Mouse (Mus musculus): Measurements from ENCODE around the gene Rpl18. TPM values are rescaled to one million over a fixed set of nuclear protein-coding genes. Genes with fewer than 3 reads are reported as not detected.

Gene Rpl18
- polyA plus RNA-seq, 1 experiment from 2014 or later: 1,062 TPM

DNA sequence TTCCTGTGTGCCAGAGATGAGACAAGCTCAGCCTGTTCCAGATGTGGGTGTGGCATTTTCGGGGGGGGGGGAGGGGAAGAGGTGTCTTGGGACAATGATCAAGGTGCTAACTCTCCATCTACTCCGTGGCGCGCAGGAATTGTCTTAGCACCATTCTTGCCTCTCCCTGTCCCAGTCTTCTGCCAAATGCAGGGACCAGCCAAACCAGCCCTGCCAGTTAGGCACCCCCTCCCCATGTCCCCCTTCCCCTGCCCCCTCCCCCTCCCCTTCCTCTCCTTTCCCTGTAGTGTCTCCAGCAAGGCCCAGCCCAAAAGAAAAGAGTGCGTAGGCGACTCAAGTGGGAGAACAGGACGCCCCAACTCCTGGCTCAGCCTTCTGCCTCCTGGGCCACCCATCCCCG lies 51.5 kb downstream of the Rpl18 start:
- no peak overlapping the region for H3K4me3 ChIP-seq (replicated peaks)
- peak overlapping the region; percentile 71; the same call in 1 of the 2 replicates for H3K27ac ChIP-seq (replicated peaks)
- H3K27me3 ChIP-seq: no peaks in the 10 kb centered on the region
- no peak overlapping the region for H3K9ac ChIP-seq
- H3K4me2 ChIP-seq (replicated peaks): no peak overlapping the region
- WGBS: 31% methylated on average over 8 of the region's 8 CpGs
- peaks cover 10% of the 10 kb centered on the region; the same call in 1 of the 2 replicates for H3K4me1 ChIP-seq
- ATAC-seq (ENCODE audit: insufficient number of reproducible peaks, low FRiP score, low TSS enrichment, low read depth): peak; percentile 68; the same call in 1 of the 2 replicates
- H3K9me3 ChIP-seq (replicated peaks): no peaks in the 10 kb centered on the region
- H3K36me3 ChIP-seq: no peaks in the 10 kb centered on the region

GRCm38 (mm10) chr7:45767500-45767899 lies 52.2 kb downstream of the Rpl18 start:
- peak overlapping the region; percentile 71 for H3K27ac ChIP-seq (replicated peaks)
- no peaks in the 10 kb centered on the region for H3K36me3 ChIP-seq
- no peak overlapping the region for H3K9ac ChIP-seq
- H3K9me3 ChIP-seq (replicated peaks): no peaks in the 10 kb centered on the region
- H3K27me3 ChIP-seq: no peaks in the 10 kb centered on the region
- WGBS: 89% methylated on average over 6 of the region's 6 CpGs
- H3K4me1 ChIP-seq: peaks cover 10% of the 10 kb centered on the region; the same call in 1 of the 2 replicates
- ATAC-seq (ENCODE audit: insufficient number of reproducible peaks, low FRiP score, low TSS enrichment, low read depth): no peak
- H3K4me3 ChIP-seq (replicated peaks): no peak overlapping the region
- H3K4me2 ChIP-seq (replicated peaks): no peak overlapping the region

Other genes starting within 250 kb of the Rpl18 start
- 156 and 158 TPM in 2 replicates for gene Bax, start 248.6 kb upstream of the Rpl18 start, polyA plus RNA-seq (2015; fragmentation: Nextera tagmentation; extraction: Ambion mirVana)
- 1.1 and 1.8 TPM in 2 replicates for gene Tulp2, start 233.6 kb upstream of the Rpl18 start, polyA plus RNA-seq (2015; fragmentation: Nextera tagmentation; extraction: Ambion mirVana)
- not detected in 2 replicates for gene Gm45808, start 228.6 kb upstream of the Rpl18 start, polyA plus RNA-seq (2015; fragmentation: Nextera tagmentation; extraction: Ambion mirVana)
- gene Dhdh, start 226.7 kb upstream of the Rpl18 start, polyA plus RNA-seq (2015; fragmentation: Nextera tagmentation; extraction: Ambion mirVana): 4.4 and 5.1 TPM in 2 replicates
- 258 and 262 TPM in 2 replicates for gene Nucb1, start 205.1 kb upstream of the Rpl18 start, polyA plus RNA-seq (2015; fragmentation: Nextera tagmentation; extraction: Ambion mirVana)
- 27.5 and 29.6 TPM in 2 replicates for gene Ppp1r15a, start 189.2 kb upstream of the Rpl18 start, polyA plus RNA-seq (2015; fragmentation: Nextera tagmentation; extraction: Ambion mirVana)
- gene Plekha4, start 189.1 kb upstream of the Rpl18 start, polyA plus RNA-seq (2015; fragmentation: Nextera tagmentation; extraction: Ambion mirVana): 7.5 and 7.6 TPM in 2 replicates
- 2.1 and 3.3 TPM in 2 replicates for gene Hsd17b14, start 160.6 kb upstream of the Rpl18 start, polyA plus RNA-seq (2015; fragmentation: Nextera tagmentation; extraction: Ambion mirVana)
- gene Bcat2, start 145.3 kb upstream of the Rpl18 start, polyA plus RNA-seq (2015; fragmentation: Nextera tagmentation; extraction: Ambion mirVana): 63.0 and 65.1 TPM in 2 replicates
- gene Fgf21, start 100.0 kb upstream of the Rpl18 start, polyA plus RNA-seq (2015; fragmentation: Nextera tagmentation; extraction: Ambion mirVana): 0.95 and 1.2 TPM in 2 replicates
- 4.8 and 5.3 TPM in 2 replicates for gene Fut1, start 98.2 kb upstream of the Rpl18 start, polyA plus RNA-seq (2015; fragmentation: Nextera tagmentation; extraction: Ambion mirVana)
- gene Izumo1, start 93.6 kb upstream of the Rpl18 start, polyA plus RNA-seq (2015; fragmentation: Nextera tagmentation; extraction: Ambion mirVana): 0.38 and 0.41 TPM in 2 replicates
- gene Rasip1, start 88.0 kb upstream of the Rpl18 start, polyA plus RNA-seq (2015; fragmentation: Nextera tagmentation; extraction: Ambion mirVana): 14.5 and 15.3 TPM in 2 replicates
- gene Mamstr, start 75.5 kb upstream of the Rpl18 start, polyA plus RNA-seq (2015; fragmentation: Nextera tagmentation; extraction: Ambion mirVana): 20.0 and 21.4 TPM in 2 replicates
- gene Fut2, start 49.1 kb upstream of the Rpl18 start, polyA plus RNA-seq (2015; fragmentation: Nextera tagmentation; extraction: Ambion mirVana): 6.3 and 6.5 TPM in 2 replicates
- 10.8 and 11.7 TPM in 2 replicates for gene Ntn5, start 31.4 kb upstream of the Rpl18 start, polyA plus RNA-seq (2015; fragmentation: Nextera tagmentation; extraction: Ambion mirVana)
- gene Sec1, start 21.1 kb upstream of the Rpl18 start, polyA plus RNA-seq (2015; fragmentation: Nextera tagmentation; extraction: Ambion mirVana): 9.6 and 11.1 TPM in 2 replicates
- gene Car11, start 15.6 kb upstream of the Rpl18 start, polyA plus RNA-seq (2015; fragmentation: Nextera tagmentation; extraction: Ambion mirVana): 17.2 and 17.7 TPM in 2 replicates
- 6.8 and 7.0 TPM in 2 replicates for gene Dbp, start 10.4 kb upstream of the Rpl18 start, polyA plus RNA-seq (2015; fragmentation: Nextera tagmentation; extraction: Ambion mirVana)
- 38.4 and 43.4 TPM in 2 replicates for gene Sphk2, start 2.5 kb downstream of the Rpl18 start, polyA plus RNA-seq (2015; fragmentation: Nextera tagmentation; extraction: Ambion mirVana)
- 2.1 and 3.2 TPM in 2 replicates for gene Fam83e, start 5.8 kb downstream of the Rpl18 start, polyA plus RNA-seq (2015; fragmentation: Nextera tagmentation; extraction: Ambion mirVana)
- 0.24 and 0.25 TPM in 2 replicates for gene Spaca4, start 10.4 kb downstream of the Rpl18 start, polyA plus RNA-seq (2015; fragmentation: Nextera tagmentation; extraction: Ambion mirVana)
- gene Lmtk3, start 68.3 kb downstream of the Rpl18 start, polyA plus RNA-seq (2015; fragmentation: Nextera tagmentation; extraction: Ambion mirVana): 1.9 TPM in 2 replicates
- 49.6 and 55.7 TPM in 2 replicates for gene Sult2b1, start 69.2 kb downstream of the Rpl18 start, polyA plus RNA-seq (2015; fragmentation: Nextera tagmentation; extraction: Ambion mirVana)
- 124 and 129 TPM in 2 replicates for gene Cyth2, start 99.1 kb downstream of the Rpl18 start, polyA plus RNA-seq (2015; fragmentation: Nextera tagmentation; extraction: Ambion mirVana)
- 1.4 and 1.7 TPM in 2 replicates for gene Kcnj14, start 109.3 kb downstream of the Rpl18 start, polyA plus RNA-seq (2015; fragmentation: Nextera tagmentation; extraction: Ambion mirVana)
- 57.3 and 58.0 TPM in 2 replicates for gene Grwd1, start 115.5 kb downstream of the Rpl18 start, polyA plus RNA-seq (2015; fragmentation: Nextera tagmentation; extraction: Ambion mirVana)
- gene Kdelr1, start 157.3 kb downstream of the Rpl18 start, polyA plus RNA-seq (2015; fragmentation: Nextera tagmentation; extraction: Ambion mirVana): 83.7 and 98.4 TPM in 2 replicates
- gene Grin2d, start 162.9 kb downstream of the Rpl18 start, polyA plus RNA-seq (2015; fragmentation: Nextera tagmentation; extraction: Ambion mirVana): 0.67 and 0.79 TPM in 2 replicates
- 0.40 and 0.77 TPM in 2 replicates for gene Syngr4, start 181.3 kb downstream of the Rpl18 start, polyA plus RNA-seq (2015; fragmentation: Nextera tagmentation; extraction: Ambion mirVana)
- 4.9 and 5.0 TPM in 2 replicates for gene Tmem143, start 181.5 kb downstream of the Rpl18 start, polyA plus RNA-seq (2015; fragmentation: Nextera tagmentation; extraction: Ambion mirVana)
- gene Emp3, start 205.9 kb downstream of the Rpl18 start, polyA plus RNA-seq (2015; fragmentation: Nextera tagmentation; extraction: Ambion mirVana): 307 and 335 TPM in 2 replicates
- gene Ccdc114, start 208.6 kb downstream of the Rpl18 start, polyA plus RNA-seq (2015; fragmentation: Nextera tagmentation; extraction: Ambion mirVana): 5.7 and 9.8 TPM in 2 replicates